Mouse (Mus musculus): Measurements from ENCODE around the gene Enox2. TPM values are rescaled to one million over a fixed set of nuclear protein-coding genes. Genes with fewer than 3 reads are reported as not detected.

Enox2 gene
- polyA plus RNA-seq, 1 experiment: 1.4 TPM

GRCm38 (mm10) chrX:49005655-49006054 lies 282.4 kb downstream of the Enox2 start:
- Histone ChIP-seq H3K27ac (ENCODE audit: insufficient read depth, low read depth, low read length) (no peak overlapping the region), H3K36me3 (ENCODE audit: control insufficient read depth, insufficient read depth, low read length) (no peaks in the 10 kb centered on the region), H3K27me3 (ENCODE audit: control insufficient read depth, insufficient read depth, low read length) (no peaks in the 10 kb centered on the region), H3K4me3 (ENCODE audit: low read depth, low read length) (no peak overlapping the region), H3K4me1 (ENCODE audit: control insufficient read depth, insufficient read depth, insufficient read length, low read length) (no peaks in the 10 kb centered on the region)
- TF ChIP-seq POLR2A (IDR thresholded peaks at IDR 0.05; ENCODE audit: low read depth, low read length) (no peak), CTCF (IDR thresholded peaks at IDR 0.05; ENCODE audit: extremely low read depth, insufficient read length, insufficient replicate concordance, low read depth, low read length) (no peak)
- WGBS: 92% methylated on average over 1 of the region's 1 CpGs

- TF ChIP-seq CTCF (IDR thresholded peaks at IDR 0.05; ENCODE audit: extremely low read depth, insufficient read length, insufficient replicate concordance, low read depth, low read length) (no peak), POLR2A (IDR thresholded peaks at IDR 0.05; ENCODE audit: low read depth, low read length) (no peak)
- WGBS: 71% methylated on average over 1 of the region's 1 CpGs
- H3K27me3 ChIP-seq (ENCODE audit: control insufficient read depth, insufficient read depth, low read length): no peaks in the 10 kb centered on the region
- no peak overlapping the region for H3K4me3 ChIP-seq (ENCODE audit: low read depth, low read length)
- no peak overlapping the region for H3K27ac ChIP-seq (ENCODE audit: insufficient read depth, low read depth, low read length)
- no peaks in the 10 kb centered on the region for H3K4me1 ChIP-seq (ENCODE audit: control insufficient read depth, insufficient read depth, insufficient read length, low read length)
- no peaks in the 10 kb centered on the region for H3K36me3 ChIP-seq (ENCODE audit: control insufficient read depth, insufficient read depth, low read length)
These were observed 285.2 kb downstream of the Enox2 start for GRCm38 (mm10) chrX:49002892-49003291.

- Histone ChIP-seq H3K4me3 (ENCODE audit: low read depth, low read length) (no peak overlapping the region), H3K27ac (ENCODE audit: insufficient read depth, low read depth, low read length) (no peak overlapping the region), H3K4me1 (ENCODE audit: control insufficient read depth, insufficient read depth, insufficient read length, low read length) (no peaks in the 10 kb centered on the region), H3K27me3 (ENCODE audit: control insufficient read depth, insufficient read depth, low read length) (no peaks in the 10 kb centered on the region), H3K36me3 (ENCODE audit: control insufficient read depth, insufficient read depth, low read length) (no peaks in the 10 kb centered on the region)
- no peak for TF ChIP-seq CTCF (IDR thresholded peaks at IDR 0.05; ENCODE audit: extremely low read depth, insufficient read length, insufficient replicate concordance, low read depth, low read length)
- no peak for TF ChIP-seq POLR2A (IDR thresholded peaks at IDR 0.05; ENCODE audit: low read depth, low read length)
- 49% methylated on average over 5 of the region's 5 CpGs for WGBS
These were observed 302.4 kb downstream of the Enox2 start for GRCm38 (mm10) chrX:48985653-48986052.

- no peaks in the 10 kb centered on the region for H3K27me3 ChIP-seq (ENCODE audit: control insufficient read depth, insufficient read depth, low read length)
- WGBS: 81% methylated on average over 2 of the region's 2 CpGs
- no peak for TF ChIP-seq CTCF (IDR thresholded peaks at IDR 0.05; ENCODE audit: extremely low read depth, insufficient read length, insufficient replicate concordance, low read depth, low read length)
- no peak for TF ChIP-seq POLR2A (IDR thresholded peaks at IDR 0.05; ENCODE audit: low read depth, low read length)
- no peak overlapping the region for H3K4me3 ChIP-seq (ENCODE audit: low read depth, low read length)
- H3K4me1 ChIP-seq (ENCODE audit: control insufficient read depth, insufficient read depth, insufficient read length, low read length): no peaks in the 10 kb centered on the region
- no peaks in the 10 kb centered on the region for H3K36me3 ChIP-seq (ENCODE audit: control insufficient read depth, insufficient read depth, low read length)
- H3K27ac ChIP-seq (ENCODE audit: insufficient read depth, low read depth, low read length): no peak overlapping the region
These were observed 303.6 kb downstream of the Enox2 start for GRCm38 (mm10) chrX:48984451-48984850.

Other genes starting within 250 kb of the Enox2 start
- not detected in 2 replicates for gene Arhgap36, start 175.7 kb upstream of the Enox2 start, polyA plus RNA-seq (2012; rRNA removed)